8 mouse cellular contexts compared by ENCODE assay signal in genomic region chr11:106669873-106670173, GRCm38 (mm10). TPM values are rescaled to one million over a fixed set of nuclear protein-coding genes. Genes with fewer than 3 reads are reported as not detected.
DNase-seq lines count a peak whose midpoint lies in the region; ATAC-seq lines count a peak whose summit lies in the region.

No protein-coding gene starts in this region.

- H3K4me2 ChIP-seq in heart, embryonic 12.5 days, result no peak overlapping the region

- H3K36me3 ChIP-seq in heart, embryonic 12.5 days, result no peaks in the 10 kb centered on the region; the same call in 1 of the 2 replicates
- H3K36me3 ChIP-seq in splenic B cell, adult 2 months (ENCODE audit: control insufficient read depth, insufficient read depth, low read length, poor library complexity, severe bottlenecking), result peaks cover 8% of the 10 kb centered on the region

- no peaks in the 10 kb centered on the region for H3K9me3 ChIP-seq in heart, embryonic 12.5 days (replicated peaks)

- ATAC-seq in heart, embryonic 12.5 days (ENCODE audit: insufficient number of reproducible peaks, low FRiP score), result no peak
- peak; percentile 6 for ATAC-seq in activated CD4-positive, CD25-positive, alpha-beta regulatory T cell, adult 4 months

- peaks cover 60% of the 10 kb centered on the region for H3K4me1 ChIP-seq in heart, embryonic 12.5 days (replicated peaks)

- no peak overlapping the region; the same call in 1 of the 2 replicates for H3K27ac ChIP-seq in heart, embryonic 12.5 days (ENCODE audit: poor library complexity, severe bottlenecking)

- 18% methylated on average over 9 of the region's 9 CpGs for WGBS in heart, embryonic 12.5 days

- H3K27me3 ChIP-seq in heart, embryonic 12.5 days (replicated peaks), result no peaks in the 10 kb centered on the region
- no peaks in the 10 kb centered on the region for H3K27me3 ChIP-seq in splenic B cell, adult 2 months (ENCODE audit: control insufficient read depth, insufficient read depth, low read length, poor library complexity, severe bottlenecking)

- H3K9ac ChIP-seq in heart, embryonic 12.5 days, result no peak overlapping the region

- H3K4me3 ChIP-seq in heart, embryonic 12.5 days, result no peak overlapping the region

- peak; percentile 68 to 87 for DNase-seq in heart, adult 18-20 months
- peak; percentile 45 for DNase-seq in heart, postnatal 4 days
- peak; percentile 88 for DNase-seq in splenic B cell, adult 2 months (ENCODE audit: low read depth, low spot score)
- no peak for DNase-seq in cerebellum, adult 11-12 months
- DNase-seq in yolk sac, embryonic 10.5 days (ENCODE audit: low spot score), result no peak
- DNase-seq in right cerebral cortex, postnatal 36 days (ENCODE audit: low spot score in 2 of 2), result no peak

RNA-seq across cellular contexts. Expression of gene Tex2, which starts 56.6 kb away (rescaled TPM):
- total RNA-seq in heart, adult 18-20 months (2021), result 10 to 100 TPM; 41.5 to 42.0 TPM
- polyA plus RNA-seq in heart, embryonic 12.5 days (2016; fragmentation: Nextera tagmentation; extraction: Ambion mirVana), result 19.8 and 20.2 TPM in 2 replicates
- 10 to 100 TPM; 25.6 to 32.9 TPM for polyA plus RNA-seq in activated CD4-positive, CD25-positive, alpha-beta regulatory T cell, adult 4 months (2017; shearing (Covaris generic))
- 10 to 100 TPM; 37.6 to 45.2 TPM for total RNA-seq in heart, postnatal 4 days (2021)

Comparison
In these comparisons a context has a peak if more than half of its experiments do, and no peak if none do; other contexts are left out.
1. DNase-seq: peak in heart, adult 18-20 months (2 of 2), heart, postnatal 4 days (single experiment) and splenic B cell, adult 2 months (single experiment); none in cerebellum, adult 11-12 months (single experiment), yolk sac, embryonic 10.5 days (single experiment) and right cerebral cortex, postnatal 36 days (0 of 2).